Mouse (Mus musculus) spleen, postnatal 36 days (tissue): ENCODE data around the gene Pdlim4.
"Not testable (repeated sequence)": the region's sequence is repeated elsewhere in the genome, so short reads cannot be mapped to it uniquely, and the experiment has no call there.

ENCODE experiments used
- DNase-seq, 2 experiments: peaks; one replicate each; pipeline ENCODE4 v3.0.0; 2022; ENCODE audit warnings: low spot score in 2 of 2, mixed read lengths in 1 of 2

The Pdlim4 gene

DNA sequence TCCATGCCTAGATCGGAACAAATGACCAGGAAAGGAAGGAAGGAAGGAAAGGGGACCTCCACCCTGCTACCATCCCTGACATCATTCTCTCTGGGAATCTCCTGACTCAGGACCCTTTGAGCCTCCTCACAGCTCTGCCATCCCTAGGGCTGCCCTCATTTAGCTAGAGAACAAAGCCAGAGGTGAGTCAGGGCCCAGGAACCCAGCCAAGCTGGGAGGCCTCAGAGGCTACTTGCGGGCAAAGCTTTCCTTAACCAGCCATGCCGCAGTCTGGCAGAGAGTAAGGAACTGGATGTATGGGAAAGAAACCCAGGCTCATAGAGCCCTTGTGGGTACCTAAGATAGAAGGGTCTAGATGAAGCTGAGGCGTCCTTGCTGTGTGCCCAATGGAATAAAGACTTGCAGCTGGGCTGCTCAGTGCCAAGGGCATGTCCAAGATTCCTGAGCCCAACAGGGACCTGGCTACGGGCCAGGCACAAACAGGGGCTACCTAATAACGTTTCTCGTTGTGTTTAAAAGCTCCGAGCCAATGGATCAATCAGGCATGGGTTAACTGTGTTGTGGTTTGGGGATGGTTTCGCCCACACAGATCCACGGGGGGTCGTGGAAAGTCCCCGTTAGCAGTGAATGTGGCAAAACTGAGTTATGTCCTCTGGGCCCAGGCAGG is 6.6 kb downstream of the Pdlim4 start:
- DNase-seq, result no peak

DNA sequence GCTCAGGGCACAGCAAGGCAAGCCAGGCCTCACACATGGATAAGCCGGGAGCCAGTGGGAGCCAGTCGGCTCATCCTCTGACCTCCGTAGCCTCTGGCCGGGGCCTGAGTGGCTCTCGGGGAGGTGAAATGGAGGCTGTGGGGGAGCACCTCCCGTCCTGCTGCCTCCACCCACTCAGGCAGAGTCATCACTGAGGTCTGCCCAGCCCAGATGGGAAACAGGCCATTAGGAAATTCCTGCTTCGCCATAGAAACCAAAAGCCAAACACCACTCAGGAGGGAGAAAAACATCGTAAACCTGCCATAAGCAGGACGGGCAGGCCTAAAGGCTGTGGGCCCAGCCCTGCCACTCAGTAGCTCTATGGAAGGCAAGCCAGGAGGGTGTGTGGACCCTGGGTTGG is 8.5 kb downstream of the Pdlim4 start:
- DNase-seq, result peak in 1 of 2 experiments; percentile 12

DNA sequence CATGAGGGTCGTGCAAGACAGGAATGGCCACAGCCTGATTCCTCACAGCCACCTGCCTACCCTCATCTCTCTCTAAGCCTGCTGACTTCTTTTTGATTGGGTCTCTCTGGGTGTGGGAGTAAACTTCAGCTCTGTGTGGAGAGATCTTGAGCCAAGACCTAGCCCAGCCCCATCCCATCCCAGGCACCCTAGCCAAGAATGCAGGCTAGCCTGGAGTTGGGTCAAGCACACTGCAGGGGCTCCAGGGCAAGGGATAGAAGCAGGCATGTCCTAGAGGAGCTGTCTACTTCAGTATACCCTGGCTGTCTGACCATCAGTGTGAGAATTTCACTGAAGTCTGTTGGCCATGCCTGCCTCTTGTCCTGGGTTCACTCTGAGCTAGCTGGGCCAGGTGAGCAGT is 9.3 kb downstream of the Pdlim4 start:
- DNase-seq, result no peak

DNA sequence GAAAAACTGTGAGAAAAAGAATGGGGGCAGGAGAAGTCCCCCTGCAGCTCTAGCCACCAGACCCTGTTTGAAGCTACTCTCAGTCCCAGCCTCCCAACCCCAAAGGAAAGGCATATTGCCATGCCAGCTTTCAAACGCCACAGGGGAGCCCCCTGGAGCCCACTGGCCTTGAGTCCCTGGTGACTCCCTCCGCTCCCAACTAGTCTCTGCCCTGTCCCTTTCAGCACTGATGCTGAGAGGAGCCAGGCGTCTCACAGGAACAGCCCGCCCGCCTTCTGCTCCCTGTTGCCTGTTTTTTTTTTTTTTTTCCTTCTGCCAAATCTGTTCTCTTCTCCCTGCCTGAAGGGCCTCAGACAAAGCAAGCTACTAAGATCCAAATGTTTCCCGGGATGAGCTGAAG is 10.2 kb downstream of the Pdlim4 start:
- no peak for DNase-seq

DNA sequence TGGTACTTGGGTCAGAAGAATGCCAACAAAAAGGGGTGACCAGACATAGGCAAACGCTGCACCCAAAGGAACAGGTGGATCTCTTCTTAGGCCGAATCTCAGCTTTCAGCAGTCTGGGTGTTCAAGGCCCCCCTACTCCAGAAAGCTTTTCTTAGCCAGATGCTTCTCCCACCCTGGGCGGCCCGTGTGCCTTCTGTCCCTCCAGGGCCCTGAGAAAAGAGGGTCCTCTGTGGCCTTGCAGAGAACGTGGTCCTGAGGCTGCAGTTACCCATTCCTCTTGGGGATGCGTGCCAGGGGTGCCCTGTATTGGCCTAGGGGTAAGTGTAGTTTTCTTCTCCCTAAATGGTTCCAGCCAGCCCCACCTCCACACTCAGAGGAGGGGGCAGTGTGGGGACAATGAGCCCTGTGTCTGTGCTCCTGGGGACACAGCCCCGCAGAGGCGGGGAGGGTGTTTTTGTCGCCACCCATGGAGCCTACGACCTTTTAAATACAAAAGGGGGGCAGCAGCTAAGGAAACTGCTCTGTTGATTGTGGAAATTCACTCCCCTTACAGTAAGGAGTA is 10.7 kb downstream of the Pdlim4 start:
- no peak for DNase-seq

DNA sequence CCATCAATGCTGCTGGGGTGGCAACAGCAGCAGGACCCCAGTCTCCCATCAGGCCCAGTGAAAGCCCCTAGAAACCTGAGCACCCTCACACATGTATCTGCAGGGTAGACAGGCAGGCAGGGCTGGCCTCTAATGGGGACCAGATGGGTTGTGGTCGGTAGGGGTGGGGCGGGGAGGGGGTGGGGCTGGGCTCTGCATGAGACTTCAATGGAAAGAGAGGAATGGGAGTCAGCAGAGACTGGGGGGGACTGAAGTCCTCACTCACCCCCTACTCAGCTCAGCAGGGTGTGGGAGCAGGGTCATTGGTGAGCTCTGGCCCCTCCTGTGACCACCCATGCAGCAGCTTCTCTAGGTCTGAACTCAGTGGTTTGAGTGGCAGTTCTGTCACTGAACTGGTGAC is 11.4 kb downstream of the Pdlim4 start:
- DNase-seq, result no peak

DNA sequence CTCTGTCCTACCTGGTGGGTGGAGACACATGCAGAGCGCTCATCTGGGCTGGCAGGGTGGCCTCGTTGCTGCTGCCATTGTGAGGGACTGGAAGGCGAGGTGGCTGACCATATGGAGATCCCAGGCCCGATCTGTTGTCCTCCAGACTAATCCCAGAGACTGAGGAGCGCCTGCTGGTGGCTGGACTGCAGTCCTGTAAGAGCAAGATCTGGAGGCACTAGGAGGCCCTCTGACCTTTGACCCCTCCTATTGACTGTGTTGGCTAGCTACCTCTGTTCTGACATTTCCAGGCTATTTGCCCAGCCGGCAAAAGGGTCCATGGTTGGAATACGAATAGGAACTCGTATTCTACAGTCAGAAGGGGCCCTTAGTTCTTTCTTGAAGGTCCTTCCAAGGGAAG is 12.7 kb downstream of the Pdlim4 start:
- DNase-seq, result no peak

DNA sequence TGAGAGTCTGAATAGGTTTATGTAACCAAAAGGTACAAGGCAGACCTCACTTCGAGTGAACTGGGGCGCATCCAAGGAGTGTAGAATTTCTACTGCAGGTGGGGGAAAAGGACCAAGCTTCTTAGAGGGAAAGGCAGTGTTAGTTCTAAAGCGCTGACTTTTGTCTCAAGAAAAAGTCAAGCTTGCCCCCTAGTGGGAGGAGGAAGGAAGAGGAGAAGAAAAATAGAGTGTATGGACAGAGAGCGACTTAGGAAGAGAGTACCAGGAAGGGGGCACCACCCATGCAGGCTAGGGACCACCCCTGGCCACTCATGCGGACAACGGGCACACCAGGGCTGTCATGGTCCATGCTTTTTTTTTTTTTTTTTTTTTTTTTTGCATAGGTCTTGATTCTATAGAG is 14.6 kb downstream of the Pdlim4 start:
- peak in 1 of 2 experiments; percentile 35 for DNase-seq

DNA sequence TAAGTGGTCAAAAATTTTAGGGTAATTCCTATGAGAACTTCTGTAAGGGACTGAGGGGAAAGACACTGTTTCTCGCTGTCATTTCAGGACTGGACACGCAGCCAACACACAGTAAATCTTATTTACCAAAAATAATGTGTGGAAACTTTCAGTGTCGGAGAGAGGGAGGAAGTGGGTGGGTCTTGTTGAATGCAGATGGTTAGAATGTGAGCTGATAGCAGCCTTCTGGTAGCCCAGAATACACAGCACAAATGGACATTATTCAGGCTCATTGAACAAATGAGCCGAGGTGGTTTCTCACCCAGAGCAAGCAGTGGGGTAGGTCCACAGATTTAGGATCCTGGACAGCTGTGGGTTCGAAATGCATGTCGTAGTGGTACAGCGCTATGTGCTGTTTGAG is 15.7 kb downstream of the Pdlim4 start:
- DNase-seq, result no peak

DNA sequence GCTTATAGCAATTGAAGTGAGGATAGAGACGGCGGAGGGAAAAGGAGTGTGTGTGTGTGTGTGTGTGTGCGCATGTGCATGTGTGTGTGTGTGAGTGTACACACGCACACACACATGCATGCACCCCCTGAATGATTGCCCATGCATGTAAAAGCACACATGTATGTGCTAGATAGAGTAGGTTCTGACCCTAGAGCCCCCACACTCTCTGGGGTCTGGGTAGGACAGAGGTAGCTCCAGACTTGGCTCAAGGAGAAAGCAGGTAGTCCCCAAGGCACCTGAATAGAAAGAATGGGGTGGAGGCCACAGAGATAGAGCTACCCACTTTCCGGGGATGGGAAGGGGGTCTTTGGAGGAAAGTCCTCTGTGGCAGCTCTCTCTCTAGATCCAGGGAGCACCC is 16.7 kb downstream of the Pdlim4 start:
- DNase-seq, result no peak

DNA sequence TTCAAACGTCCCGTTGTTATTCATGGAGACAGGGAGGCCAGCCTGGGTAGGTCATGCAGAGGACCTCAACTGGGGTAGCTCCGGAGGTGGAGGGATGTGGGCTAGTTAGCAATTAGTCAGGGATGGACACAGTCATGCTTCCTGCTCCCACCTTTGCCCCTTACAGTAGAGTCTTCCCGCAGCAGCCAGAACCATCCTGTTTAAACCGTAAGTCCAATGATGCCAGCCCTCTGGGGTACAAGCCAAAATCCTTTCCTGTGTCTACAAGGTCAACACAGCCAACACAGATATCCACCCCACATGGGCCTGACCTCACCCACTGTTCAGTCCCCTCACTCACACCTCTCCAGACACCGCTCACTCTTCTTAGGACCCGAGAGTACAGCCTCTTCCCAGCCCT is 17.7 kb downstream of the Pdlim4 start:
- DNase-seq, result no peak

DNA sequence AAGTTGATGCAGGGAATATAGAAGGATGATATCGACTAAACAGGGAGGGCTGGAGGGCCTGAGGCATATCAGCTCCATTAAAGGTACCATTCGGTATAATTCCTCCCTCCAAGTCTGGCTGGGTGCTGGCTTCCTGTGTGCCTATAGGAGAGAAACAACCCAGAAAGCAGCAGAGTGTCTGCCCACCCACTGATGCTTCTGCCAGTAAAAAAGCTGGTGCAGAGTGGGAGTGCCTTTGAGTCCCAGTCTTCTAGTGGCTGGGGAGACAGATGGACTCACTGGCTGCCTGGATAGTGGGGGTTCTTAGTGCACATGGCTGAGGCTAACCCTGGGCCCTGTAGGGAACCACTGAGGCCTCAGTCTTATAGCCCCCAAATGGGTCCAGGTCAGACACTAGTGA is 18.6 kb downstream of the Pdlim4 start:
- DNase-seq, result no peak

DNA sequence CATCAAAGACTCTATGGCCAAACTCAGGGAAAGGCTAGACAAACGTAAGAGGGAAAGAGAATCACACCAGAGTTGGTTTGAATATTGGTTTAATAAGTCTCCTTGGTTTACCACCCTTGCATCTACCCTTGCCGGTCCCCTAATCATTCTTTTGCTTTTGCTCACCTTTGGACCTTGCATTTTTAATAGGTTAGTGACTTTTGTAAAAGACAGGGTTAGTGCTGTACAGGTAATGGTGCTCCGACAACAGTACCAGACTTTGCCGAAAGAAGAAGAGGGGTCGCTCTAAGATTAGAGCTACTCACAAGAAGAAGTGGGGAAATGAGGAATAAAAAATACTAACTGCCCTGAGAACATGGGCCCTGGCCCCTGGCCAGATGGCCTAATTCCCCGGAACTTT is 28.1 kb downstream of the Pdlim4 start:
- no peak for DNase-seq

DNA sequence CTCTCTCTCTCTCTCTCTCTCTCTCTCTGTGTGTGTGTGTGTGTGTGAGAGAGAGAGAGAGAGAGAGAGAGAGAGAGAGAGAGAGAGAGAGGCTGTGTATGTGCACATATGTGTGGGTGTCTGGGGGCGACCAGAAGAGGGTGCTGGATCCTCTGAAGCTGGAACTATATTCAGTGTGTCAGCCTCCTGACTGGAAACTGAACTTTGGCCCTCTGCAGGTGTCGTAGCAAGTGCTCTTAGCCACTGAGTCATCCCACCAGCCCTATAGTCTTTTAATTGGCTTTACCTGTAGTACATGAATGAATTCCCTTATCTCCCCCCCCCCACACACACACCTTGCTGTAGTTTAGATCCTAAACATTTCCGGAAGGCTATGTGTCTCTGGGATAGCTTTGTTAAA is 35.9 kb downstream of the Pdlim4 start:
- not testable (repeated sequence) for DNase-seq

DNA sequence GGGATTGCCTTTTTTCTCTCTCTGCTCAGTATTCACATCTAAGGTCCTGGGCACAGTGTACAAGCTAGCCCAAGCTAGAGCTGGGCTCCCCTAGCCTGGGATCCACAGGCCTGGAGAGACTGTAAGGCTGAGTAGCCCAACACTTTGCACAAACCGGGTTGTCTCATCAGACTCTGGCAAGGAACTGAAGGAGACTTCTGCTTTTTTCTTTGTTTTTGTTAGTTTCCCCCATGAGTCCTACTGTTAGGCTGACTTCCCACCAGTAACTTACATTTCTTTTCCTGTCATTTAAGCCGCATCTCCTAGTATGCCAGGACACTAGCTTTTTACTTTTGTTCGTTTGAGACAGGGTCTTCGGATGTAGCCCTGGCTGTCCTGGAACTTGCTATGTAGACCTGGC is 39.8 kb downstream of the Pdlim4 start:
- no peak for DNase-seq

DNA sequence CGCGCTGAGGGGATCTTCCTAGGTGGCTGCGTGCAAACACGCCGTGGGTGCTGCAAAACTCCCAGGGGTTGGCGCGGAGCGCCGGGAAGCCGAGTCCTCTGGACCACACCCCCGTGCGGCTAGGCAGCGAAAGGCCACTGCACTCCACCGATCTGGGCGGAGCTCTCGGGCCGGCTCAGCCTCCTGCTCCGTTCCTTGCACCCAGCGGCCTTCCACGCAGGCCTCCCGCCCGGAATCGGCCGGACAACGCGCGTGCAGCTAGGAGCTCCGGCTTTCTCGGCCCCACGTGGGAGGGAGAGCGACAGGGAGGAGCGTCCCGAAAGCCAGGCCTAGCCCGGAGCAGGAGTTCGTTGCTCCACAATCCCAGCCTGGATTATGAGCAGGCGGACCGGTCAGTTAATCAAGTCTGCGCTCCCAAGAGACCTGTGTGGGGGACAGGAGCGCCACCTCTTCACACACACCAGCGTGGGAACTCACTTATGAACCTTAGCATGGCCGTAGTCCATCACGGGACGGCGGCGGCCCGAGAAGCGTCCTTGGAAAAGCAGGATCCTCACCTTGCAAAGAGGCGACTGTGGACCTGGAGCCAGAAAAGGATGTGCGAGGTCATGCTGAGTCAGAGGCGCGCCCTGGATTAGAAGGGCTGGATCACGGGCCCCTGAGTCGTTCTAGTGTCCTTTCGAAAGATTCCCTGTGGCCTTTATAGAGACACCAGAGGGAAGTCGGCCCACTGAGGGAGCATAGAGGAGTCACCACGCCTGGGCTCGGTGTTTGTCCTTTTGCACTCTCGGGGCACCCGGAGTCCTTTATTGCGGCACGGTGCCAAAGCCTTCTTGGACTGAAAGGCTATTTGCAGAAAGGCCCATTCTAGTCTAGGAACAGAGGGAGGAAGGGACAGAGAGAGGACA is 40.5 kb downstream of the Pdlim4 start, which contains the start of gene Slc22a4:
Gene Slc22a4 (minus strand): TSS at position 47 of the 908 bp plus-strand sequence.
- peak; percentile 71 to 80 for DNase-seq

DNA sequence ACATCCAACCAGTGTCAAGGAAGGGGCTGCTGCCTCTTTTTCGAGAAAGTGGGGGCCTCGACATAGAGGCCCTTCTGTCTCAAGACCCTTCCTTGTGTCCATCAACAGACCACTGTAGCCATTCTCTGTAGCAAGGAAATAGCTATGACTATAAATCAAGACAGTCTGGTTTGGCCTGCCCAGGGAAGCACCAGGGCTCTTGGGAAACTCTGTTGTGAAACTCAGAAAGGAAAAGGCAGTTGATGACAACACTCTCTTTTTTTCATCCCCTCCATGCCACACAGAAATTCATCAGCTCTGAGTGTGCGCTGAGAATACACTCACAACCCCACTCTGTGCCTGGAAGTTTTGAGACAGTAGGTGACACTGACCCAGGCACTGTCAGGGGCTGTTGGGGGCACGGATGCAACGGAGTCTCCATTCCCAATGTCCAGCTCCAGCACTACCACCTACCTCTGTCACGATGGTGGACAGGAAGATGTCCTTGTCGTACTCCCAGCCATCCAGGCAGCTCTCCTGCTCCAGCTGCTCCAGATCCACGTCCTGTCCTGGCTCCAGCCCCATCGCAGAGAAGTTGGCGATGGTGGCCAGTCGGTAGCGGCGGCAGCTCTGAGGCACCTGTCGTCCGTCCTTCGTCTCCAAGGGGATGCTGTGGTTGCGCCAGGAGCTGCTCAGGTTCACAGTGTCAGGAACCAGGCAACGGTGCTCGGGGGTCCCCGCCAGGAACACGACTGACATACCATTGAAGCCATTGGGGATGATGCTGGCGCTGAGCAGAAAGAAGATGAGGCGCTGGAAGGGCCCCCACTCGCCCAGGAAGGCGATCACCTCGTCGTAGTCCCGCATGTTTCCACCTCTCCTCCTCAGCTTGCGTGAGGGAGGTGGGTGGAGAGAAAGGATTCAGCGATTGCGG is 41.4 kb downstream of the Pdlim4 start:
- no peak for DNase-seq

DNA sequence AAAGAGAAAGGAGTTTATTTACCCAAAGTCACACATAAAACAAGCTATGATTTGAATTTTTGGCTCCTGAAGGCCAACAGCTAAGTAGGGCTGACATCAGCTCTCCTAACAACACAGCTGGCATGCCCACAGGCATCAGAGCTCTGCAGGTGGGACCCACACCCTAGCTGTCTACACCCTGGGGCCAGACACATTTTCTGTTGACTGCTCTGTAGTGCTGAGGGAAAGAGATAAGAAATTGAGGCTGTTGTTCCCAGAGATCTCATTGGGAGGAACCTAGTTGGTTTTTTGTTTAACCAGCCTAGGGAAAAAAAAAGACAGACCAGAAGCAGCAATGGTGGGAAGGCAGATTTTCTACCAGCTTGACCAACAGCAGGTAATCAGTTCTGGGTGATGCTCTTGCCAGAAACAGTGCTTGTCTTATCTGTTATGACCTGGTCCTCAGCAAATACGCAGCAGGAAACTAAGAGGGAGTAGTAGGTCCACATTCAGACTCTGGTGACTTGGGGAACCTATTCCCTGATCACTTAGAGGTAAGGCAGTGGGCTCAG is 42.2 kb downstream of the Pdlim4 start:
- peak; percentile 56 to 73 for DNase-seq

DNA sequence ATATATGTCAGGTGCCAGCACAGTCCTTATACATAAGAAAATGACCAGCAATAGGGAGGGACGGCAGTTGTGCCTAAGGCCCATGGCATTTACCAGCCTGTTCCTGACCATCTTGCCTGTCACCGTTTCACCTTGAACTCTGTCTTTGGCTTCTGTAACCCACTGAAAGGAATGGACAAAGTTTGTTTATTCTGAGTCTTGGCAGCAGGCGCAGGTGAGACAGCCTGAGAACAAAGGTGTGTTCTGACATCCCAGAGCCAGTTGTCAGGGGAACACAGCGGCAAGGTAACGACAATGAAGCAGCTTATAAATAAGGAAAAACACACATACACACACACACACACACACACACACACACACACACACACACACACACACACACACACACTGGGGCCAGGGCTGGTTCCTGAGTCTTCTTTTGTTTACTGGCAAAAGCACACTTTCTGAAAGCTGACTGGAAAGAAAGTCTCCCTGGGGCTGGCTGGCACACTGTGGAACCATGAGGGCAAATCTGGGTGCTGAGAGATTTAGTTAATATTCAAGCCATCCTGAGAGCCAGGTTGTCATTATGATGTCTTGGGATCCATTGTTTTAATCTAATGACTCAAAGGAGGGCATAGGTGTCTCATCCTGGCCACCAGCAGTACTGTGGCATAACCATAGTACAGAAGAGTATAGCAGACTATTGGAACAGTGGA is 47.3 kb downstream of the Pdlim4 start:
- DNase-seq, result no peak

DNA sequence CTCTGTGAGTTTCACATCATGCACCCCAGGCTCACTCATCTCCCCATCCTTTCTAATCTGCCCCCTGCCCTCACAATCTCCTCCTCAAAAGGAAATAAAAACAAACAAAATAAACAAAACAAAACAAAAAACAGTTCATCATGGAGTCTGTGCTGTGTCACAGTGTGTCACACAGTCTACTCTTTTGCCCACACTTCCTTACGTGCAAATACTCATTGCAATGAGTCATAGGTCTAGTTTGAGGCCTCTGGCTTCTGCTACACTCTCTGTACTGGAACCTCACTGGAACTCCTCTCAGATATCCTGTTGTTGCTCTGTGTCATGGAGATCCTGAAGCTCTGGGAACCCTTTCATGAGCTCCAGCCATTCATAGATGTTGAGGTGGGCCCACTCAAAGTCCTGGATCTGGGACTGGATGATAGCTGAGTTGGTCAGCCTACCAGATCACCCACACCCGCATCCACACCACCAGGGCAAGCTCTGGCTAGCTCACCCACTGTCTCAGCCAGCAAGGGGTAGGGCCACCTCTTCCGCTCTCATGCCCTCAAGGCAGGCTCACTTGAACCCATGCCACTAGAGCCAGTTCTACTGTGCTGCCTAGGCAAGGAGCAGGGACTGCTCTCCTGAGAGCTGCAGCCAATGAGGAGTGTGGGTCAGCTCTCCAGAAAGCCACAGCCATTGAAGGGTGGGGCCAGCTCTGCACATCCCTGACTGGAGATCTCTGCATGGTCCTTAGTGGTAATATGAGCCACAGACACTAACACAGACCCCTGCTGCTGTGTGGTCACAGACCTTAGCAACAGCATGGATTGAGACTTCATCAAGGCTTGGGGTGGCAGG is 49.7 kb downstream of the Pdlim4 start:
- no peak for DNase-seq
